Mouse (Mus musculus) splenic B cell, adult 2 months (primary cell): ENCODE measurements around the gene Cwc27.

Source experiments
- DNase-seq: peaks from one replicate; pipeline ENCODE4 v3.0.0-alpha.2; 2011; ENCODE audit warnings: low read depth, low spot score
- H3K27me3 ChIP-seq: 2 replicates; pipeline ENCODE4 v1.6.1; 2012; ENCODE audit warnings: mild to moderate bottlenecking, low read length, moderate library complexity, mixed read lengths; ENCODE audit not compliant: control insufficient read depth, poor library complexity, insufficient read depth, severe bottlenecking
- H3K36me3 ChIP-seq: 2 replicates; pipeline ENCODE4 v1.6.1; 2012; ENCODE audit warnings: mild to moderate bottlenecking, low read length, moderate library complexity, mixed read lengths; ENCODE audit not compliant: control insufficient read depth, poor library complexity, insufficient read depth, severe bottlenecking

Cwc27 gene

DNA sequence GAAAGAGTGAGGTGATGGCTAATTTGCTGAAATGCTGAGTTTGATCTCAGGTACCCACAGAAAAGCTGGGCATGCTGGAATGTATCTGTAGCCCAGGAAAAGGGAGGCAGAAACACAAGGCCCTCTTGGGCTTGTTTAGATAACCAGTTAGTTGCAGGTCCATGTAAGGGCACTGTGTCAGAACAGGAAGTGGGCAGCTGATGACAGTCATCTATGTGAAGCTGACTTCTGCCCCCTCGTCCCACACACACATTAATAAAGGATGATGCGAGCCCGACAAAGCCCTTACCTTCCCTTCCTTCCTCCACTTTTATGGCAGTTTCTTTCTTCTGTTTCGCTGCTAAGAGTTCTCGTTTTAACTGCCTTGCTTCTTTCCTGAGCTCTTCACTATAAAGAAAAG, 96.8 kb downstream of the Cwc27 start:
- DNase-seq: no peak
- H3K36me3 ChIP-seq: no peaks in the 10 kb centered on the region
- no peaks in the 10 kb centered on the region for H3K27me3 ChIP-seq

DNA sequence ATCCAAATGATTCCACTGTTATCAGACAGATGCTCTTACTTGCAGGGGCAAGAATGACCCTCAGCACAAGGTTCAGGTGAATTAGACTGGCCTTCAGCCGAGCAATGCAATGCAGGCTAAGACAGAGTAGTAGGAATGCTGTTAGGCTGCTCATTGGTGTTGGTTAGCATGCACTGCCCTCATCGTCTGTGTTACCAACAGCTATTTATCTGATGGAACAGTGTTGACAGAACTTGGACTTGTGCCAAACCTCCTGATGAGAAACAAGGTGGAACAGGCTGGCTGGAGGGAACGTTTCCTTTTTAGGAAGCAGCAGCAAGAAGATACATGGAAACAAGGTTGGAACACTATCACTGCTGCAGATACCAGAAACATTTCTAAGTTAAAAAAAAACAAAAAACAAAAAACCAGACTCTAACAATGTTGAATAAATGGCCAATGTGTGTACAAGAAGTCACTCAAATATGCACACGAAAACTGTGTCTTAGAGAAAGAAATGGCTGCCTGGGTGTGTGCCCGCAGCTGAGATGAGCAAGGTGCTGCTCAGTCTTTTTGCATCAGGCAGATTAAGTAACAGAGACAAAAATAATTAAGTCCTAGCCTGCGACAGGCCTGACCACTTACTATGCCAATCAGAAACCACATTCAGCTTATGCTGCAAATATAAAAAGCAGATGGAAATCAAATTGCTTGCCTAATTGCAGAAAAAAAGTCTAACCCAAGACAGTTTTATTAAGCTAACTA, 122.2 kb downstream of the Cwc27 start:
- no peaks in the 10 kb centered on the region for H3K27me3 ChIP-seq
- no peaks in the 10 kb centered on the region for H3K36me3 ChIP-seq
- DNase-seq: no peak

GRCm38 (mm10) chr13:104692710-104693109, 124.2 kb downstream of the Cwc27 start:
- H3K27me3 ChIP-seq: no peaks in the 10 kb centered on the region
- no peak for DNase-seq
- H3K36me3 ChIP-seq: no peaks in the 10 kb centered on the region

GRCm38 (mm10) chr13:104685537-104685936, 131.4 kb downstream of the Cwc27 start:
- no peaks in the 10 kb centered on the region for H3K27me3 ChIP-seq
- H3K36me3 ChIP-seq: no peaks in the 10 kb centered on the region
- no peak for DNase-seq

- DNase-seq: no peak
- H3K36me3 ChIP-seq: no peaks in the 10 kb centered on the region
- no peaks in the 10 kb centered on the region for H3K27me3 ChIP-seq
These were observed 132.5 kb downstream of the Cwc27 start for GRCm38 (mm10) chr13:104684361-104685011.

GRCm38 (mm10) chr13:104681212-104681611, 135.7 kb downstream of the Cwc27 start:
- peak; percentile 18 for DNase-seq
- no peaks in the 10 kb centered on the region for H3K36me3 ChIP-seq
- no peaks in the 10 kb centered on the region for H3K27me3 ChIP-seq

GRCm38 (mm10) chr13:104661188-104661587, 155.8 kb downstream of the Cwc27 start:
- Histone ChIP-seq H3K27me3 (no peaks in the 10 kb centered on the region), H3K36me3 (peaks cover 2% of the 10 kb centered on the region)
- peak; percentile 17 for DNase-seq

GRCm38 (mm10) chr13:104660042-104660680, 156.8 kb downstream of the Cwc27 start:
- no peak for DNase-seq
- peaks cover 2% of the 10 kb centered on the region for H3K36me3 ChIP-seq
- H3K27me3 ChIP-seq: no peaks in the 10 kb centered on the region

- H3K36me3 ChIP-seq: peaks cover 2% of the 10 kb centered on the region
- no peak for DNase-seq
- H3K27me3 ChIP-seq: no peaks in the 10 kb centered on the region
These were observed 160.2 kb downstream of the Cwc27 start for GRCm38 (mm10) chr13:104656666-104657272.

DNA sequence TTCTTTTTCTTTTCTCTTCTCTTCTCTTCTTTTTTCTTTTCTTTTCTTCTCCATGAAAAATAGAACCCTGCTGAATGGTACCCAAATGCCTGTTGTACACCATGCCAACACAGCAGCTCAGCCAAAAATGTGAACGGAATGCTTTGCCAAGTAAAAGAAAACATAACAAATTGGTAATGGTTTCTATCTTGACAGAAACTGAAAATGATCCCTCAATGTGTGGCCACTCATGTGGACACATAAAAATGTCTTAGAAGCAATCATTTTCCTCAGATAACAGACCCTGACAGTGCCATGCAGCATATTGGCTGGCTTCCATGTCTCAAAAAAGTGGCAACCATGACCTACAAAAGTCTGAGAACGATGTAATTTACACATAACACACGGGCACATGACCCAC, 161.8 kb downstream of the Cwc27 start:
- no peak for DNase-seq
- Histone ChIP-seq H3K27me3 (no peaks in the 10 kb centered on the region), H3K36me3 (no peaks in the 10 kb centered on the region)

DNA sequence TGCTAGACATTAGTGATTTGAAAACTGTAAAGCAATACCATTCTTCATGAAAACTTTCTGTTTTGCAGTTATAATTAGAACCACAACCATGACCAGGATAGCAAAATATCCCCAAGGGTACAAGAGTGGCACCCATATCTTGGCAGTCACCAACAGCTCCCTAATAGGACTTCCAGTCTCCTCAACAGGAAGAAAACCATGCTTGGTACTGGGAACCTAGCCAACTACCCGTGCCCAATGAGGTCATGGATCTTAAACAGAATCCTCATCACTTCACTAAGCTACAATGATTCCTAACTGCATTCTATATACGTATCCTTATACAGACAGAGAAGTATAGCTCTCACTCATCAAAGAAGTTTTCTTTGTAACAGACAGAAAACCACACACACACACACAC, 165.2 kb downstream of the Cwc27 start:
- DNase-seq: no peak
- H3K27me3 ChIP-seq: no peaks in the 10 kb centered on the region
- no peaks in the 10 kb centered on the region for H3K36me3 ChIP-seq

DNA sequence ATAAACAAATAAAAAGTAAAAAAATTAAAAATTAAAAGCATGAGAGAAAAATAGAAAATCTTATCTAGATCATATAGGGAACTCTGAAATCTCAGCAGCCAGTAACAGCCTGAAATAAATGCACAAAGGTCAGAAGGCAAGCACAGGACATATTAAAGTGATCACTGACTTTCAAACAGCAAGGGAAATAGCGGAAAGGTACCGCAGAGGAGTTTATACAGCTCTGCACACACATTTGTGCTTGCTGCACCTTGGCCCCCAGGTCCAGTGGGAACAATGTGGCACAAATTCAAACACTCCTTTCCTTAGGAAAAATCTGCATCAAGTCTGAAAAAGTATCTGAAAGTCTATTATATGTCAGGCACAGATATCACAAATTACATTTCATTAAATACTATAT, 166.3 kb downstream of the Cwc27 start:
- no peak for DNase-seq
- H3K27me3 ChIP-seq: no peaks in the 10 kb centered on the region

DNA sequence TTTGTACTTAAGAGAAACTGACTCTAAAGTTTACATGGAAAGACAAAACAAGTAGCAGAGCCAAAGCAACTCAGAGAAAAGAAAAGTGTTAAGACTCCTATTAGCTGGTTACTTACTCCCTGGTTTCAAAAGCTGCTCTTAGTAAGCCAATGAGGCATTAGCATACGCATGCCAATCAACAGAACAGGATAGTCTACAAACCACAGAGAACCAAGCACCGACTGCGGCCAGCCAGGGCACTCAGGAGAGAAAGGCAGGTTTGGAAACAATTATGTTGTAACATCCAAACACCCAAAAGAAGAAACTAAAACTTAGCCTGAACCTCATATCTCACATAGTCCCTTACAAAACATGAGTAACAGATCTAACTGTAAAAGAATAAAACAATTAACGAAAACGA, 166.8 kb downstream of the Cwc27 start:
- Histone ChIP-seq H3K27me3 (no peaks in the 10 kb centered on the region), H3K36me3 (no peaks in the 10 kb centered on the region)
- no peak for DNase-seq

More for the DNA sequence above, 166.3 kb downstream of the Cwc27 start:
- H3K36me3 ChIP-seq: no peaks in the 10 kb centered on the region

- DNase-seq: no peak
- Histone ChIP-seq H3K27me3 (no peaks in the 10 kb centered on the region), H3K36me3 (no peaks in the 10 kb centered on the region)
These were observed 171.0 kb downstream of the Cwc27 start for GRCm38 (mm10) chr13:104645778-104646425.
